Mouse (Mus musculus) embryo, embryonic 9.5 days (tissue): ENCODE data around the gene Wnt11.
A peak's percentile ranks its signal among the peaks of the same experiment; 100 is the strongest.

Experiments used
- DNase-seq: peaks from one replicate; pipeline ENCODE4 v3.0.0-alpha.2; 2017; ENCODE audit errors: extremely low spot score

The Wnt11 gene

DNA sequence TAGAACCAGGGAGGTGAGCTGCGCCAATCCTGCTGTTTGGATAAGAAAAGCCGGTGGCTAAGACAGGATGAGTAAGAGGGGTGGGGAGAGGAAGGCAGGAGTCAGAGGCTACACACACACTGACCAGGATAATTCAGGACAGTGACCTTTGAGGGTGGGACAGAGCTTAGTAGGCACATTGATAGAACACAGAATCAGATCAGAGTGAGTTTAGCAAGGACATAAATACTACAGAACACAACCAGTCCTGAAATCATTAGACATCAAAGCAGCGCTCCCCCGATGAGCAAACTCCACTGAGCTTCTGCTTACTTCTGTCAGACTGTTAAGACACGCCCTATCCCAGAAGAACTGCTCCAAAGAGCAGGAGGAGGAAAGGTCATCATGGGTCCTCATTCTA is 69.0 kb downstream of the Wnt11 start:
- peak; percentile 32 for DNase-seq
